Mouse (Mus musculus) lung, postnatal 14 days (tissue): ENCODE data around the gene Gm10031.
"Not testable (repeated sequence)": the region's sequence is repeated elsewhere in the genome, so short reads cannot be mapped to it uniquely, and the experiment has no call there.

Source experiments
- DNase-seq: peaks from one replicate; pipeline ENCODE4 v3.0.0; 2021

Gene Gm10031

GRCm38 (mm10) chr1:156523842-156524241, at the start of gene Gm10031:
Gene Gm10031, plus strand, starts transcription at chr1:156524012.
- not testable (repeated sequence) for DNase-seq

DNA sequence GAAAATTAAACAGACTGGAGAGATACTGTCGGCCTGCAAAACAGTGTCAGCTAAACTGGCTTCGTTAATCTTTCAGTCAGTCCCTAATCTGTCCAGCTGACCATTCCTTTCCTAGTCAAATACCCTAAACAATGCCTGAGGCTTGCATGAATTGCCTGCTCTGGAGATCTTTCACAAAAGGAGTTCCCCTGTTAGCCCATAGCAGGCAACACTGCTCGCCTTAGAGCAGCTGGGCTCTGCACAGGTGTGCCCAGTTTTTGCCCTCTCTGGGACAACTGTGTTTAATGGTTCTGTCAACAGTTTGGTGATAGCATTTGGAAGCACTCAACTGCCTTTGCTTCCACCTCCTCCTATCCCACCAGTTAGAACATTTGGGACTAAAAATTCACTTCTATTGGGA, 49.0 kb upstream of the Gm10031 start:
- DNase-seq, result no peak

- DNase-seq, result no peak
Observed at GRCm38 (mm10) chr1:156476016-156476415, 47.8 kb upstream of the Gm10031 start.

- no peak for DNase-seq
Observed at GRCm38 (mm10) chr1:156476535-156476934, 47.3 kb upstream of the Gm10031 start.

DNA sequence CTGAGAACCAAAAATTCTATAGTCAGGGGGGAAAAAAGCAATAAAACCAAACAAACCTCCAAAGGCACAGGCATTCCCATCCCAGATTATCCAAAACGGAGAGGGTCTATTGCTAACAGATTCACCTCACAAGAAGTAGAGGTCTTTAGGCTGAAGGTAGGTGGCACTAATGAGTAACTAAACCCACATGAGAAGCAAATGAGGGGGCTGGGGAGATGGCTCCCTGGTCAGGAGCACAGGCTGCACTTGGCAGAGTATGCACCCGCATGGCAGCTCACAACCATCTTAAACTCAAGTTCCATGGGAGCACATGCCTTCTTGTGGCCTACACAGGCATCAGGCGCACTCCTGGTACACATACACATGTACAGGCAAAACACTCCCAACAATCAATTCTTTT, 42.0 kb upstream of the Gm10031 start:
- DNase-seq, result no peak

DNA sequence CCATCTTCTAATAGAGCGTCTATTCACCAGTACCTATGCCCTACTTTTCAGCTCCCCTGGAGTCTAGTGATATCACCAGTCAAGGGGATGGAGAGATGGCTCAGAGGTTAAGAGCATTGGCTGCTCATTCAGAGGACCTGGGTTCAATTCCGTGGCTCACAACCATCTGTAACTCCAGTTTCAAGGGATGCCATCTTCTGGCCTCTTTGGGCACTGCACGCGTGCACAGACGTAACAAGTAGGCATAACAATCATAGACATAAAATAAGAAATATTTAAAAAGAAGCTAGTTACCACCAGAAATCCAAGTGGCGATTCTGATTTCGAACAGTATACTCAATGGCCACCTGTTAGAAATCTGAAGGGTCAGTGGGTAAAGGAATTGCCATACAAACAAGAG, 36.3 kb upstream of the Gm10031 start:
- DNase-seq, result no peak

DNA sequence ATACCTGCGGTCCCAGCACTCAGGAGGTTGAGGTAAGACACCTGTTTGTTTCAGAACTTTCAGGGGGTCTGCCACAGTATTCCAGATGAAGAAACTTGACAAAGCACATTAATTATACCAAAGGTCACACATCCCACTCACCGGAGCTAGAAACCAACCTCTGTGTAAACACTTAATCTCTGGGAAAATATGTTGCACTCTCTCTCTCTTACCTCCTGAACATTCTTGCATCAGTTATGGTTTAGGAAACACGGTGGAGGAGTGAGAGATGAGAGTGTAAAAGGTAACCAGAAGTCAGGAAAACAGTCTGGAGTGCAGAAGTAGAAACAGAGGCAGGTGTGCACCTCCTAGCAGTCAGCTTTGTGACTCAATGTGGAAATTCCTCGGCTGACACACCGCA, 35.8 kb upstream of the Gm10031 start:
- DNase-seq, result no peak

GRCm38 (mm10) chr1:156491226-156491796, 32.5 kb upstream of the Gm10031 start:
- DNase-seq, result no peak

DNA sequence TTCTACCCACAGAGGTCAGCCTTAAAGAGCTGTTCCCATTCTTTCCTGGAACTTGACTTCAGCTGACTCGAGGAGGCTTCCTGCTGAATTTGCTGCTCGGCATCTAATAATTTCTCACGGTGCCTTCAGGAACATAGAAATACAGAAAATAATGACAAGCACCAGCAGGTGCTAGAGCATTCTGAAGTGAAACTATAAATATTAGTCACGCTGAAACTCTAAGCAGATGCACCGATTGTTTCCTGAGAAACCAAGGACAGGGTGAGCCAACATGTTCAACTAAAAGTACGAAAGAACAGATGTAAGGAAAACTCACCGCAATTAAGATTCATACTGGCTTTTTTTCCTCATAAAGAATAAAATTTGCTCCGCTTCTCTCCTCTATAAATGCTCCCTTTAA, 28.8 kb upstream of the Gm10031 start:
- DNase-seq, result no peak

DNA sequence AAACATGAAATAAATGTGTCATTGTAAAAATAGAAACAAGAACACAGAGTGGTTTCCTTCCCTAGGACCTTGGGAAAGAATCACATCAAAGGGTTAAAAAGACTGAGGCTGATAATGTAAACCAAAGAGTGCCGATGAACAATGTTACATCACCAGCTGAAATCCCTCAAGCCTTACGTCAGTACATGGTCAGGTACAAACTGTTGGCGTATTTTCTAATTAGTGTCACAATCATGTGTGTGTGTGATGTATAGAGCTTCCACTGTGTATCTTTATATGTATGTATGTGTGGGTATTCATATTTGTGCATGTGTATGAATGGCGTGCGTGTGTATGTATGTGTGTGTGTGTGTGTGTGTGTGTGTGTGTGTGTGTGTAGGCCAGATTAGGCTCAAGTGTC, 26.9 kb upstream of the Gm10031 start:
- no peak for DNase-seq

- no peak for DNase-seq
Observed at GRCm38 (mm10) chr1:156504945-156505523, 18.8 kb upstream of the Gm10031 start.

- no peak for DNase-seq
Observed at GRCm38 (mm10) chr1:156505901-156506300, 17.9 kb upstream of the Gm10031 start.

GRCm38 (mm10) chr1:156507753-156508152, 16.1 kb upstream of the Gm10031 start:
- DNase-seq, result no peak

DNA sequence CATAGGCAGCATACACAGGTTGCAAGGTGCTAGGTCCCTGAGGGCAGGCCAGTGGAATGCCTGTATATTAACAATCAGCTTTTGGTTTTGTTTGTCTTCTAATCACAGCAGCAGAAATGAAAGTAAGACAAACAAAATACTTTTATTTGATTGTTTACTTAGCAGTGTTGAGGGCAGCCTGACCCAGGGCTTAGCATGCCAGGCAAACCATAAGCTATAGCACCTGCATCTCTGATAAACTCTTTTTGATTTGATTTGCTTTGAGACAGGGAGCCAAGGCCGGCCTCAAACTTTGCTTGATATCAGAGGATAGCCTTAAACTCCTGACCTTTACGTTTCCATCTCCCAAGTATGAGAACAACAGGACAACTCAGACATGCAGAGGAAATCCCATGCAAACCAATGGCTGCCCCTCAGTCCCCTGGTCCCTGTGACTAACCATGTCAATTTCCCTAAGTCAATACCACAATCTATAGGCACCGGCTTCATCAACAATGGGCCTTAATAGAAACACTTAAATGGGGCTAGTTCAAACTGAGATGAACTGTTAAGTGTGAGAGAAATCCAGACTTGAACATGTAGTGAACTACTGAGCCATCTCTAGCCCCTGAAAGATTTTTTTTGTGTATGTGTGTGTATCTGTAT, 3.6 kb upstream of the Gm10031 start:
- DNase-seq, result no peak

DNA sequence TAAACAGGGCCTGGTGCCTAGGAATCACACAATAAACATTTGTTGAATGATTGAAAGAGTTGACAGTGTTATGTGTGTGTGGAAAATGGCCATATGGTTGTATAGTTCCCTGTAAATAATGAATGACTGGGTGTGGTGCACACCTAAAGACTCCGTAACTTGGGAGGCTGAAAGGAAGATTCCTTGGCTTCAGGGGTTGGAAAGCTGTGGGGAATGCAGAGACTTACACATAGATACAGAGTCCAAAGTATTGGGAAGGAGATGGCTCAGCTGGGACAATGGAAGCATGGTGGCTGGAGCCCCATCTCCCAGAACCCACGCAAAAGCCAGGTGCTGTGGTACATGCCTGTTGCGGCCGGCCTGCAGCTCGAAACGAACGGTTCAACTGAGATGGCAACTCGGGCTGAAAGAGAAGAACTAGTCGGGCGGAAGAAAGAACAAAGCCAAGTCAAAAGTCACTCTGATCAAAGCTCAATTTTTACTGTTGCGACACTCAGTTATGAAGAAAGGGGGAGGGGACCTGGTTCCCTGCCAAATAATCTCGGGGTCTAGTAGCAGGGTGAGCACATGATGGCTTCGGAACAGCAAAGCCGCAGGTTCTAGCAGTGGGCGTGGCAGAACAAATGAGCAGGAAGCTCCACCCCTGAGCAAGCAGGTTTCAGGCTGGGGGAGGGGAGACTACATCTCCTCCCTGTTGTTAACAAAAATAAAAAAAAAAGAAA, 1.9 kb upstream of the Gm10031 start:
- DNase-seq, result peak; percentile 67

GRCm38 (mm10) chr1:156532476-156533175, 8.8 kb downstream of the Gm10031 start:
- not testable (repeated sequence) for DNase-seq

DNA sequence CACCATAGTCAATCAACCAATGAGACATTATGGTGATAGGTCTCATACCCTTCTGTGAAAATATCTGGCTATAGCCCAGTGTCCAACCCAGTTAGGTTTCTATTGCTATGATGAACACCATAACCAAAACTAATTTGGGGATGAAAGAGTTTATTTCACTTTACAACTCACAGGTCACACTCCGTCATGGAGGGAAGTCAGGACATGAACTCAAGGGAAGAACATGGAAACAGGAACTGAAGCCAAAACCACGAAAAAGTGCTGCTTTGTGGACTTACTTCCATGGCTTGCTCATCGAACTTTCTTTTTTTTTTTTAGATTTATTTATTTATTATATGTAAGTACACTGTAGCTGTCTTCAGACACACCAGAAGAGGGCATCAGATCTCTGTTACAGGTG, 9.7 kb downstream of the Gm10031 start:
- no peak for DNase-seq

GRCm38 (mm10) chr1:156533911-156534310, 10.1 kb downstream of the Gm10031 start:
- DNase-seq, result no peak

- DNase-seq, result no peak
Observed at GRCm38 (mm10) chr1:156537031-156537430, 13.2 kb downstream of the Gm10031 start.

DNA sequence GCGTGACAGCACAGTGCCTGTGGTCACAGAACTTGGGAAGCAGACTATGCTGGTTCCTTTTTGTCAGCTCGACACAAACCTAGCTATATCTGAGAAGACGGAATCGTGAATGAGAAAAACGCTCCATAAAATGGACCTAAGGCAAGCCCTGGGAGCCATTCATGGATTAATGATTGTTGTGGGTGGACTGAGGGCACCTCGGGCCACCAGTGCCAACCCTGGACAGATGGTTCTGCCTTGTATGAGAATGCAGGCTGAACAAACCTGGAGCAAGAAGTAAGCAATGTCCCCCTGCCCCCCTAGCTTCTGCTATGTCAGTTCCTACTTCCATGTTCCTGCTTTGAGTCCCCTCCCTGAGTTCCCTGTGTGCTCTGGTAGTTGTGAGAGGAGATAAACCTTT, 13.9 kb downstream of the Gm10031 start:
- DNase-seq, result no peak

- no peak for DNase-seq
Observed at GRCm38 (mm10) chr1:156538382-156538781, 14.6 kb downstream of the Gm10031 start.

GRCm38 (mm10) chr1:156539787-156540560, 16.2 kb downstream of the Gm10031 start:
- DNase-seq, result peak; percentile 31

- no peak for DNase-seq
Observed at GRCm38 (mm10) chr1:156543999-156544398, 20.2 kb downstream of the Gm10031 start.
